Mouse (Mus musculus) embryo, embryonic 10.5 days (tissue): ENCODE measurements around the gene Olfr1065.
"Not testable (repeated sequence)": the region's sequence is repeated elsewhere in the genome, so short reads cannot be mapped to it uniquely, and the experiment has no call there.

Experiments
- DNase-seq: peaks from one replicate; pipeline ENCODE4 v3.0.0-alpha.2; 2015; ENCODE audit warnings: low spot score

The Olfr1065 gene

DNA sequence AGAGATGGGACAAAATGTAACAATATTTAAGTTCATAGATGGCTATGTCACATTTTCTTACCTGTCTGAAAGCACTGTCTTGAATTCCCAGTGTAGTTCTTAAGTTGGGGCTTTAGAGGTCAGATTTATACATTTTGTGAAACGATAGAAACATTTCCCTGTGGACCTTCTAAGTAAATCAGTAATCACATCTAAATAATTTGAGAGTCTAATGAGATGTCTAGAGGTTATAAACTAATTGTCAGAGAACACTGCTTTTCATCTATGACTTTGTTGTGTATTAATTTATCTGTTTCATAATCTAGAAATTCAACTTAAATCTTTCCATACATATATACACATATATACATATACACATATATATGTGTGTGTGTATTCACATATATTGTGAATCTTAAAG, at the start of gene Olfr1065:
Gene Olfr1065 (minus strand): TSS at position 101 of the 400 bp plus-strand sequence.
- not testable (repeated sequence) for DNase-seq

DNA sequence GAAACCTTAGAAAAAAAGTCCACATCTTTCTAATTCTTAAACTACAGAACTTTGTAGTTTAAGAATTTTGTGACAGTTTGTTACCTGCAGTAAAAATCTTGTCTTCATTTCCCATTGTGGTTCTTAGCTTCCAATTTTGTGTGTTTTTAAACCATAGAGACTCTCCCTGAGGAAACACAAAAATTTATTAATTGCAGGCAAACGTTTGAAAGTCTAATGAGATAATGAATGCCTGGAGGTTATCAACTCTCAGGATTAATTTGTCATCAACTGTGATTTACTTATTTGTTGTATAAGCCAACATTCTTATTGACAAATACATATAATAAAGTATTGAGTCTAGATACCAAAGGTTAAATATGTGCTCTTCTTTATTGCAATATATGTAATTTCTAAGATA, 36.9 kb upstream of the Olfr1065 start, which contains the start of gene Olfr228:
Gene Olfr228 (minus strand): TSS at position 101 of the 400 bp plus-strand sequence.
- DNase-seq: no peak

DNA sequence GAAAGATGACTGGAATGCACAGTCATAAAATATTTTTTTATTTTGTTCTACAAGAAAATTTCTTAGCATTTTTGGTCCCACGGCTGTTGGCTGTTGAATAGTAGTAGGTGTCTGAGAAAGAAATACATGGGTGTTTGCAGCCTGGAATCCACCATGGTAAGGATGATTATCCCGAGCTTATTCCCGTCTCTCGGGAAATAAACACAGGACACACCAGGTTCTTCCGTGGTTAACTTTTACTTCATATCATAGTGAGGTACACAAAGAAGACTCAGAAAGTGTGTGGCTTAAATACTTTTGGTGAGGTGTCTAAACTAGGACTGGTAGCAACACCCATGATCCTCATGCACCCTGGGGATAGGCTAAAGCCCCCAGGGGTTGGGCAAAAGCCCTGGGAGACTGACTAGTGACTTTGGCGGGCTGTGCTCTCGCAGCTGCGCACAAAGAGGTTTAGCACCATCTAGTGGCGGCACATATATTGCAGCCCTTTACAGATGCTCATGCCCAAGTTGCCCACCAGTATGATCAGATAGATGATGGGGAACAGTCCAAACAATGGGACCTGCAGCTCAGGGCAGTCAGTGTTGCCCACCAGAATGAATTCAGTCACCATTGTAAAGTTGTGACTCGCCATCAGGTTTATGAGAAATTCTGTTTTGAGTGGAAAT, 14.2 kb upstream of the Olfr1065 start:
- DNase-seq: peak; percentile 77

DNA sequence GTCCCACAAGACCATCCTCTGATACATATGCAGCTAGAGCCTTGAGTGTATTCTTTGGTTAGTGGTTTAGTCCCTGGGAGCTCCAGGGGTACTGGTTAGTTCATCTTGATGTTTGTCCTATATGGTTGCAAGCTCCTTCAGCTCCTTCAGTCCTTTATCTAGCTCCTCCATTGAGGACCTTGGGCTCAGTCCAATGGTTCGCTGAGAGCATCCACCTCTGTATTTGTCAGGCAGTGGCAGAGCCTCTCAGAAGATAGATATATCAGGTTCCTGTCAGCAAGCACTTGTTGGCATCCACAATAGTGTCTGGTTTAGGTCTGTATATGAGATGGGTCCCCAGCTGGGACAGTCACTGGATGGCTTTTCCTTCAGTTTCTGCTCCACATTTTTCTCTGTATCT, 10.0 kb upstream of the Olfr1065 start:
- DNase-seq: no peak

DNA sequence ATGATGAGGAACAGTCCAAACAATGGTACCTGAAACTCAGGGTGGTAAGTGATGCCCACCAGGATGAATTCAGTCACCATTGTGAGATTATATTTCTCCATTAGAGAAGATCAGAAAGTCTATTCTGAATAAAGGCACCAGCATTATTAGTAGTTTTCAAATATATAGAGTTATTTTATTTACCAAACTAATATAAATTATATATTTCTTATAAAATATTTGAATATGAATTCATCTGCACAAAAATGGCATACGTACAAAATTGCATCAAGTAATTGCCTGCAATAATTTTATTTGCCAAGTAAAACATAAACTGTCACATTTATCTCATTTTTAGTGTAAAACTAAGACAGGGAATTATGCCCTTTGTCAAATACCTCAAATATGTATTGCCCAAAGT, 5.8 kb upstream of the Olfr1065 start, which contains the start of gene Olfr1066:
Gene Olfr1066 (minus strand): TSS at position 101 of the 400 bp plus-strand sequence.
- no peak for DNase-seq

DNA sequence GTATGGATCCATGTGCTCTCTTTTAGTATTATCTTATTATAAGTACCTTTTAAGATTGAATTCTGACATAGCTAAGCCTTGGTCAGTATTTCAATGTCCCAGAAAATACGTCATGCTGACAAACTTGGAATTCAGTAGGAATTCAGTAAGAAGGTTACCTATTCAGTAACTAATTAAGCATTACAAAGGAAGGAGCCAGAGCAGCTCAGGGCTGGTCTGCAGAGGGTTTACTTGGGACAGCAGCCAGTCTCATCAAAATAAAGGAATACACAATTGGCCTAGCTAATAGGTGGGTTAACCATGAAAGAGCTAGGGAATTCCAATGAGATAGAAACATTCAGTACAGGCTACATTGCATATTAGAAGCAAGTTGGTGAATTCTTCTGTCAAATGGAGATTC, 8.3 kb downstream of the Olfr1065 start:
- DNase-seq: not testable (repeated sequence)

DNA sequence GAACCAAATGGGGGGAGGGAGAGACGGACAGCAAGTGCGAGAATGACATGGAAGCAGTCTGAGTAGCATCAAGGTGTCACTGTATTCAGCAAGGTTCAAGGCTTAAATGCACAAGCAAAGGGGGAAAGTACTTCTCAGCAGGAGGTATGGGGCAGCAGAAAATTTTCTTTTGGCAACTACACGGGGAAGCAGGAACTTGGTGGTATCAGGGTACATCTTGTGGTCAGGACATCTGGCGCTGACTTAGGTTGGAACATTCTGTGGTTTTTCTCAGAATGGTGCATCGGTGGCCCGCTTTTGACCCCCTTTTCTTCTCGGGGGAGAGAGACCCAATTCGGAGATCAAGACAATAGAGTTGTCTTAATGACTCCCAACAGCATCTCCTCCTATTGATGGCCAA, 21.9 kb downstream of the Olfr1065 start:
- DNase-seq: not testable (repeated sequence)

DNA sequence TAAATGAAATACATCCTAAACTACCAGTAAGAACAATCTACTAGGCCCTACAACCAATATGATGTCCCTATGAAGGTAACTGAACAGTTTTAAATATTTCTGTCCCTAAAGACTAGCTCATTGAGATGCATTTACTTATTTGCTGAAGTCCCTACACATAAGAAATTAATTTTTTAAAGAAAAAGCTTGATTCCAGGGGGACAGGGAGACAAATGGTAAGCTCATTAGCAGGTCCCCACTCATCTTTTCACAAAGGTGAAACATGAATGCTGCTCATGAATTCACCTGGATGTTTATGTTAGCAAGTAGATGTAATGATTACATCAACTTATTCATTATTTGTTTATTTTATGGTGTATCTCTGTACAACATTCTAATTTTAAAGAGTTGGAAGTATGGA, 23.7 kb downstream of the Olfr1065 start, which contains the start of gene Olfr1062:
Gene Olfr1062 (minus strand): TSS at position 101 of the 400 bp plus-strand sequence.
- DNase-seq: not testable (repeated sequence)

DNA sequence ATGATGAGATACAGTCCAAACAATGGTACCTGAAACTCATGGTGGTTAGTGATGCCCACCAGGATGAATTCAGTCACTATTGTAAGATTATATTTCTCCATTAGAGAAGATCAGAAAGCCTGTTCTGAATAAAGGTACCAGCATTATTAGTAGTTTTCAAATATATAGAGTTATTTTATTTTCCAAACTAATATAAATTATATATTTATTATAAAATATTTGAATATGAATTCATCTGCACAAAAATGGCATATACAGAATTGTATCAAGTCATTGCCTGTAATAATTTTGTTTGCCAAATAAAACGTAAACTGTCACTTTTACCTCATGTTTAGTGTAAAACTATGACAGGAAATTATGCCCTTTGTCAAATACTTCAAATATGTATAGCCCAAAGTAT, 36.4 kb downstream of the Olfr1065 start, which contains the start of gene Olfr1061:
Gene Olfr1061 (minus strand): TSS at position 101 of the 400 bp plus-strand sequence.
- no peak for DNase-seq

DNA sequence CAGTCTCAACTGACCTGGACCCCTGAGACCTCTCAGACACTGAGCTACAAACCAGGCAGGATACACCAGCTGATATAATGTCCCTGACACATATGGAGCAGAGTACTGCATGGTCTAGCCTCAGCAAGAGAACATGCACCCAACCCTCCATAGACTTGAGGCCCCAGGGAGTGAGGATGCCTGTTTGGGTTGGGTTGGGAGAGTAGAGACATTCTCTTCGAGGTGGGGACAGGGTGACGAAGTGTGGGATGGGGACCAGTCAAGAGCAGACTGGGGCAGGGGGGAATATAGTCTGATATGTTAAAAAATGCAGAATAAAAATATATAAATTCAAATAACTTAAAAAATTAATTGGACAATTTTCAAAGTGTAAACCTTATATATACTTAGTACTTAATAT, 55.3 kb downstream of the Olfr1065 start:
- no peak for DNase-seq
